Mouse (Mus musculus): ENCODE results near the gene Gapvd1.
A peak's percentile ranks its signal among the peaks of the same experiment; 100 is the strongest.

DNA sequence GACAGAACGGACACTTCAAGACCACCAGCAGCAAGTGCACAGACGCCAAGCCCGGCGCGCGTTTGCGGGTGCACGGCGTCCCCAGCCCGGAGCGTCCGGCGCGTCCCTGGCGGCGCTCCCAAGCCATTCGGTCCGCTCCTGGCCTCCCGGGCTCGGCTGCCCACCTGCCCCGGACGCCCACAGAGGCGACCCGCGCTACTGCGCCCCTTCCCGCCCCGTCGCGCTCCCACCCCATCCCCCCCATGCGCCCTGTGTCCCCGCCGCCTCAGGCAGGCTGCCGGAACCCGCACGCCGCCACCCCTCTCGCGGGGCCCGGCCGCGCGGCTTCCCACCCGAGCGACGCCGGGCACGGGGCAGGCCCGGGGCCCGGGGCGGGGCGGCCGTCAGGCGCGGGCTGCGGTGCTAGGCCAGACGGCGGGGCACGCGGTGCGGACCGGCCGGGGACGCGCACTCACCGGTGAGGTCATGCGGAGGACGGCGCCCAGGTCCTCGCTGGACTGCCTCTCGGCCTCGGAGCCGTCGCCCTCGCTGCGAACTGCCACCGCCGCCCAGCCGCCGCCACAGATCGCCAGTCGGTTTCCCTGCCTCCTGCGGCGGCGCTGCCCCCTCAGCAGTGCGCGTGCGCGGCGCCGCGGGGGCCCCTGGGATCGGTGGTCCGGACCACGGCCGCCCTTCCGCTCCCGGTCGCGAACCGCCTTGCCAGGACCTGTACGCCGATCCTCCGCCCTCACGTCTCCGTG lies 1.1 kb downstream of the Gapvd1 start:
- TF ChIP-seq CTCF (conservative IDR thresholded peaks at IDR 0.05; ENCODE audit: insufficient read depth, insufficient read length, low read depth, low read length), result no peak
- peak; percentile 46 for TF ChIP-seq POLR2A (IDR thresholded peaks at IDR 0.05; ENCODE audit: low read depth, low read length)
